Mouse (Mus musculus): Measurements from ENCODE around the gene Chek1. TPM values are rescaled to one million over a fixed set of nuclear protein-coding genes. Genes with fewer than 3 reads are reported as not detected.

The Chek1 gene
- polyA plus RNA-seq, 1 experiment from 2014 or later: 24.3 TPM

- Histone ChIP-seq H3K9me3 (ENCODE audit: control insufficient read depth, low read length) (no peaks in the 10 kb centered on the region), H3K4me3 (ENCODE audit: low read length) (no peak overlapping the region), H3K27me3 (replicated peaks; ENCODE audit: control insufficient read depth, insufficient read depth, low read length) (no peaks in the 10 kb centered on the region), H3K27ac (ENCODE audit: low read length) (no peak overlapping the region), H3K4me2 (ENCODE audit: low read depth, low read length) (no peak overlapping the region), H3K9ac (ENCODE audit: low read depth, low read length) (no peak overlapping the region), H3K4me1 (ENCODE audit: control insufficient read depth, insufficient read depth, low read length) (no peaks in the 10 kb centered on the region), H3K36me3 (ENCODE audit: control insufficient read depth, insufficient read depth, low read length) (no peaks in the 10 kb centered on the region)
- 91% methylated on average over 3 of the region's 3 CpGs for WGBS
- no peak for ATAC-seq
Observed at GRCm38 (mm10) chr9:36705923-36706322, 20.9 kb downstream of the Chek1 start.

- Histone ChIP-seq H3K4me2 (ENCODE audit: low read depth, low read length) (no peak overlapping the region), H3K9me3 (ENCODE audit: control insufficient read depth, low read length) (no peaks in the 10 kb centered on the region), H3K27ac (ENCODE audit: low read length) (no peak overlapping the region), H3K27me3 (replicated peaks; ENCODE audit: control insufficient read depth, insufficient read depth, low read length) (no peaks in the 10 kb centered on the region), H3K4me1 (ENCODE audit: control insufficient read depth, insufficient read depth, low read length) (no peaks in the 10 kb centered on the region), H3K9ac (ENCODE audit: low read depth, low read length) (no peak overlapping the region), H3K36me3 (ENCODE audit: control insufficient read depth, insufficient read depth, low read length) (no peaks in the 10 kb centered on the region), H3K4me3 (ENCODE audit: low read length) (no peak overlapping the region)
- ATAC-seq: no peak
- WGBS: 93% methylated on average over 10 of the region's 10 CpGs
Observed at GRCm38 (mm10) chr9:36694276-36694675, 32.6 kb downstream of the Chek1 start.

GRCm38 (mm10) chr9:36692920-36693319 is 33.9 kb downstream of the Chek1 start, which contains the start of gene Acrv1:
Gene Acrv1 (plus strand): TSS chr9:36693220.
- H3K27ac ChIP-seq (ENCODE audit: low read length): no peak within 1 kb of the TSS
- H3K4me1 ChIP-seq (ENCODE audit: control insufficient read depth, insufficient read depth, low read length): no peaks in the 10 kb centered on the region
- H3K27me3 ChIP-seq (replicated peaks; ENCODE audit: control insufficient read depth, insufficient read depth, low read length): no peaks in the 10 kb centered on the region
- ATAC-seq: no peak
- WGBS: 30% methylated on average over 1 of the region's 1 CpGs
- no peak within 1 kb of the TSS for H3K4me2 ChIP-seq (ENCODE audit: low read depth, low read length)
- no peak within 1 kb of the TSS for H3K9ac ChIP-seq (ENCODE audit: low read depth, low read length)
- no peaks in the 10 kb centered on the region for H3K36me3 ChIP-seq (ENCODE audit: control insufficient read depth, insufficient read depth, low read length)
- H3K9me3 ChIP-seq (ENCODE audit: control insufficient read depth, low read length): no peaks in the 10 kb centered on the region
- H3K4me3 ChIP-seq (ENCODE audit: low read length): no peak within 1 kb of the TSS

- no peak overlapping the region for H3K4me2 ChIP-seq (ENCODE audit: low read depth, low read length)
- H3K9me3 ChIP-seq (ENCODE audit: control insufficient read depth, low read length): no peaks in the 10 kb centered on the region
- H3K27me3 ChIP-seq (replicated peaks; ENCODE audit: control insufficient read depth, insufficient read depth, low read length): no peaks in the 10 kb centered on the region
- ATAC-seq: no peak
- no peaks in the 10 kb centered on the region for H3K36me3 ChIP-seq (ENCODE audit: control insufficient read depth, insufficient read depth, low read length)
- no peak overlapping the region for H3K9ac ChIP-seq (ENCODE audit: low read depth, low read length)
- no peaks in the 10 kb centered on the region for H3K4me1 ChIP-seq (ENCODE audit: control insufficient read depth, insufficient read depth, low read length)
- H3K27ac ChIP-seq (ENCODE audit: low read length): no peak overlapping the region
- no peak overlapping the region for H3K4me3 ChIP-seq (ENCODE audit: low read length)
Observed at GRCm38 (mm10) chr9:36687329-36687728, 39.5 kb downstream of the Chek1 start.

GRCm38 (mm10) chr9:36681424-36681823 is 45.4 kb downstream of the Chek1 start:
- no peak for ATAC-seq
- no peak overlapping the region for H3K27ac ChIP-seq (ENCODE audit: low read length)
- WGBS: 65% methylated on average over 2 of the region's 2 CpGs
- H3K36me3 ChIP-seq (ENCODE audit: control insufficient read depth, insufficient read depth, low read length): no peaks in the 10 kb centered on the region
- no peaks in the 10 kb centered on the region for H3K9me3 ChIP-seq (ENCODE audit: control insufficient read depth, low read length)
- no peak overlapping the region for H3K4me2 ChIP-seq (ENCODE audit: low read depth, low read length)
- no peaks in the 10 kb centered on the region for H3K4me1 ChIP-seq (ENCODE audit: control insufficient read depth, insufficient read depth, low read length)
- no peak overlapping the region for H3K4me3 ChIP-seq (ENCODE audit: low read length)
- no peak overlapping the region for H3K9ac ChIP-seq (ENCODE audit: low read depth, low read length)
- H3K27me3 ChIP-seq (replicated peaks; ENCODE audit: control insufficient read depth, insufficient read depth, low read length): no peaks in the 10 kb centered on the region

Other genes starting within 250 kb of the Chek1 start
- not detected in 2 replicates for gene Gm5615, start 185.1 kb downstream of the Chek1 start, polyA plus RNA-seq (2015; fragmentation: Nextera tagmentation; extraction: Ambion mirVana)
- not detected in 2 replicates for gene Gm17689, start 144.4 kb downstream of the Chek1 start, polyA plus RNA-seq (2015; fragmentation: Nextera tagmentation; extraction: Ambion mirVana)
- not detected in 2 replicates for gene A630095E13Rik, start 83.7 kb downstream of the Chek1 start, polyA plus RNA-seq (2015; fragmentation: Nextera tagmentation; extraction: Ambion mirVana)
- gene Acrv1, start 33.8 kb downstream of the Chek1 start, polyA plus RNA-seq (2015; fragmentation: Nextera tagmentation; extraction: Ambion mirVana): not detected in 2 replicates
- gene Stt3a, start 40.6 kb upstream of the Chek1 start, polyA plus RNA-seq (2015; fragmentation: Nextera tagmentation; extraction: Ambion mirVana): 323 and 324 TPM in 2 replicates
- gene Ei24, start 70.3 kb upstream of the Chek1 start, polyA plus RNA-seq (2015; fragmentation: Nextera tagmentation; extraction: Ambion mirVana): 81.8 and 84.8 TPM in 2 replicates
- gene Fez1, start 94.8 kb upstream of the Chek1 start, polyA plus RNA-seq (2015; fragmentation: Nextera tagmentation; extraction: Ambion mirVana): 13.1 and 14.4 TPM in 2 replicates